Comparison of ENCODE assay signal across 26 mouse cellular contexts in genomic region chr4:145564111-145564821, GRCm38 (mm10). TPM values are rescaled to one million over a fixed set of nuclear protein-coding genes. Genes with fewer than 3 reads are reported as not detected.
DNase-seq lines count a peak whose midpoint lies in the region; ATAC-seq lines count a peak whose summit lies in the region.
"Had no signal": no experiment of that assay in that cellular context is flagged by ENCODE, and none has a peak within 500 bp of the region (broad histone marks: within the 10 kb centered on the region; RNA-seq: fewer than 3 reads in every experiment).

No protein-coding gene starts in this region.

- peak; percentile 28 for DNase-seq in 416B (ENCODE audit: low read depth)
- DNase-seq in ES-CJ7 (ENCODE audit: low read depth, low spot score), result peak; percentile 63
- DNase-seq in ZHBTc4 (ENCODE audit: low read depth, low spot score), result peak; percentile 70
- DNase-seq in gastrocnemius, adult 8-10 months (ENCODE audit: low spot score in 2 of 2), result no peak
- DNase-seq in layer of hippocampus, postnatal 14 days (ENCODE audit: low spot score in 2 of 2), result no peak
- no peak for DNase-seq in right cerebral cortex, adult 18-20 months
- DNase-seq in adipocyte (ENCODE audit: low spot score), result no peak
- DNase-seq: adrenal gland, postnatal 10 days; cerebellum, adult 8-10 months; cerebellum, postnatal 25 days; embryo, embryonic 11 days; gastrocnemius, adult 2 months; heart, adult 18-20 months; heart, postnatal 10 days; kidney, adult 8-10 months; lung, embryonic 14.5 days had no signal

- ATAC-seq in inflammation-experienced regulatory T-cells, adult 6 months, result peak; percentile 33
- ATAC-seq: forebrain, embryonic 14.5 days; hindbrain, embryonic 16.5 days; intestine, embryonic 15.5 days; midbrain, embryonic 13.5 days; Patski had no signal

RNA-seq across cellular contexts. Expression of gene Gm13212, which starts 20.7 kb away (rescaled TPM):
- 10 to 100 TPM in 2 of 3 experiments, 1 to 10 TPM in 1; 8.8 to 13.2 (median 11.1) TPM for polyA plus RNA-seq in inflammation-experienced regulatory T-cells, adult 6 months (2017; shearing (Covaris generic))
- total RNA-seq in gastrocnemius, adult 8-10 months (2022), result under 1 TPM; 0.10 to 0.27 (median 0.18) TPM
- total RNA-seq in layer of hippocampus, postnatal 14 days (2021), result under 1 TPM; 0.18 to 0.29 TPM
- polyA plus RNA-seq: Patski; small intestine, adult 2 months had no signal

RNA-seq across cellular contexts. Expression of gene Zfp990, which starts 53.7 kb away (rescaled TPM):
- polyA plus RNA-seq in inflammation-experienced regulatory T-cells, adult 6 months (2017; shearing (Covaris generic)), result 10 to 100 TPM in 1 of 3 experiments, 1 to 10 TPM in 1, not detected in 1; 9.5 to 18.0 TPM
- not detected for total RNA-seq in gastrocnemius, adult 8-10 months (2022)
- total RNA-seq in layer of hippocampus, postnatal 14 days (2021), result under 1 TPM; 0.41 to 0.48 TPM
- polyA plus RNA-seq: liver, embryonic 15.5 days; midbrain, embryonic 13.5 days; neural tube, embryonic 13.5 days; small intestine, adult 2 months; stomach, embryonic 14.5 days had no signal

Comparison
In these comparisons a context has a peak if more than half of its experiments do, and no peak if none do; other contexts are left out.
1. DNase-seq: peak in 416B (single experiment), ES-CJ7 (single experiment) and ZHBTc4 (single experiment); none in gastrocnemius, adult 8-10 months (0 of 2), layer of hippocampus, postnatal 14 days (0 of 2), right cerebral cortex, adult 18-20 months (single experiment) and adipocyte (single experiment).